Mouse (Mus musculus) megakaryocyte, embryonic 14.5 days (primary cell): Measurements from ENCODE around the gene Tshz3.

ENCODE experiments used
- FLI1 ChIP-seq: IDR thresholded peaks from 2 replicates; pipeline ENCODE4 v1.6.1; 2012; ENCODE audit warnings: low read length, inconsistent platforms, mixed read lengths
- GATA1 ChIP-seq: IDR thresholded peaks from 3 replicates; pipeline ENCODE4 v1.6.1; 2012; ENCODE audit warnings: mixed read lengths, low read length, inconsistent platforms, borderline replicate concordance

DNA sequence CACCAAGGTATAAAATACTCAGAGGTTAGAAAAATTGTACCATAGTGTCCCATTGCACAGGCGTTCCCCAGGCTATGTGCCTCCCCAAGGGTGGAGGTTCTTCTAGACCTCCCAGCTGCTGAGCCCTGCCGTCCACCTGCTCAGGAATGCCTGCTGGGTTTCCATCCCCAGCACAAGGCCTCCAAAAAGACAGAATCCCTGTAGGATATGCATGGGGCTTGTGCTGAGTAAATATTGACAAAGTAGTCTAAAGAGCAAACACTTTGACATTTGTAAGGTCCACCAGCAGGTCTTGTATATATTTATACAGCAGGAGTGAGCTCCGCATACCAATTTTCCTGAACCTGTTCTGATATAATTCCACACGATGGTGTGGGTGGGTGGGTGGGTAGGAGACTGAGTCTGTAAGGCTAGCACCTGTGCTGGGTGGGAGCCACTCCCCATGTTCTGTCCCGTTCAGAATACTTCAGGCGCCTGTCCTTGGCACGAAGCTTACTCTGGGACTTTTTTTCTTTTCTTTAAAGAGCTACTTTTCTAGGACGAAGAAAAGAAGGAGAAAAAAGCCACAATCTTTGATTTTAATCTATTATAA, 69.7 kb downstream of the Tshz3 start:
- TF ChIP-seq GATA1 (no peak), FLI1 (no peak)
